Mouse (Mus musculus): Measurements from ENCODE around the gene Gm28827. TPM values are rescaled to one million over a fixed set of nuclear protein-coding genes. Genes with fewer than 3 reads are reported as not detected.
"Not testable (repeated sequence)": the region's sequence is repeated elsewhere in the genome, so short reads cannot be mapped to it uniquely, and the experiment has no call there.

The Gm28827 gene
- not detected in 2 replicates for polyA plus RNA-seq (2015; fragmentation: Nextera tagmentation; extraction: Ambion mirVana)

GRCm38 (mm10) chrY:83030647-83031046 is at the start of gene Gm28827:
Gm28827 (plus strand) TSS chrY:83030947.
- no CpG with 5 or more reads among the region's 6 CpGs for WGBS (ENCODE audit: insufficient replicate concordance)
- ATAC-seq (ENCODE audit: low read depth); H3K9ac ChIP-seq (ENCODE audit: low read depth, low read length); H3K9me3 ChIP-seq (replicated peaks; ENCODE audit: control insufficient read depth, low read length); H3K36me3 ChIP-seq (ENCODE audit: control insufficient read depth, insufficient read depth); H3K4me2 ChIP-seq (ENCODE audit: low read depth, low read length); H3K4me1 ChIP-seq (ENCODE audit: control insufficient read depth, low read depth, low read length); H3K27ac ChIP-seq (ENCODE audit: low read length); H3K27me3 ChIP-seq (ENCODE audit: control insufficient read depth, insufficient read depth, low read depth, low read length); H3K4me3 ChIP-seq (ENCODE audit: low read depth, low read length): not testable (repeated sequence)

Measured in liver, embryonic 16.5 days (tissue).